Mouse (Mus musculus): ENCODE data around the gene Nt5c2. TPM values are rescaled to one million over a fixed set of nuclear protein-coding genes. Genes with fewer than 3 reads are reported as not detected.

The Nt5c2 gene
- polyA plus RNA-seq, 1 experiment from 2014 or later, result 23.0 TPM

- ATAC-seq, result no peak
- 83% methylated on average over 4 of the region's 4 CpGs for WGBS
Measured at GRCm38 (mm10) chr19:47022709-47023108, 7.8 kb upstream of the Nt5c2 start.

GRCm38 (mm10) chr19:47019326-47019725 is 4.4 kb upstream of the Nt5c2 start:
- H3K4me3 ChIP-seq (ENCODE audit: low read depth, low read length), result no peak overlapping the region
- no peak overlapping the region for H3K9ac ChIP-seq (ENCODE audit: low read depth, low read length)
- no peak for ATAC-seq
- no peak overlapping the region for H3K4me2 ChIP-seq (replicated peaks; ENCODE audit: low read depth)
- no peaks in the 10 kb centered on the region for H3K36me3 ChIP-seq (ENCODE audit: control insufficient read depth, insufficient read depth)
- no peaks in the 10 kb centered on the region; the same call in 1 of the 2 replicates for H3K4me1 ChIP-seq (replicated peaks; ENCODE audit: control insufficient read depth, insufficient read depth, low read length)
- H3K9me3 ChIP-seq (ENCODE audit: control insufficient read depth), result no peaks in the 10 kb centered on the region
- WGBS, result 31% methylated on average over 6 of the region's 6 CpGs
- peaks cover 30% of the 10 kb centered on the region for H3K27me3 ChIP-seq (replicated peaks; ENCODE audit: control insufficient read depth, insufficient read depth, low read length)
- no peak for TF ChIP-seq CTCF (IDR thresholded peaks at IDR 0.05; ENCODE audit: low read depth)
- H3K27ac ChIP-seq (ENCODE audit: low read depth, low read length), result no peak overlapping the region

More at GRCm38 (mm10) chr19:47022709-47023108, 7.8 kb upstream of the Nt5c2 start:
- H3K4me3 ChIP-seq (ENCODE audit: low read depth, low read length), result no peak overlapping the region
- no peaks in the 10 kb centered on the region for H3K9me3 ChIP-seq (ENCODE audit: control insufficient read depth)
- no peaks in the 10 kb centered on the region for H3K36me3 ChIP-seq (ENCODE audit: control insufficient read depth, insufficient read depth)
- no peak overlapping the region for H3K9ac ChIP-seq (ENCODE audit: low read depth, low read length)
- H3K27me3 ChIP-seq (replicated peaks; ENCODE audit: control insufficient read depth, insufficient read depth, low read length), result peaks cover 2% of the 10 kb centered on the region; the same call in 1 of the 2 replicates
- no peak for TF ChIP-seq CTCF (IDR thresholded peaks at IDR 0.05; ENCODE audit: low read depth)
- no peak overlapping the region for H3K27ac ChIP-seq (ENCODE audit: low read depth, low read length)
- no peaks in the 10 kb centered on the region for H3K4me1 ChIP-seq (replicated peaks; ENCODE audit: control insufficient read depth, insufficient read depth, low read length)
- H3K4me2 ChIP-seq (replicated peaks; ENCODE audit: low read depth), result no peak overlapping the region

GRCm38 (mm10) chr19:47018330-47018729 is 3.4 kb upstream of the Nt5c2 start:
- Histone ChIP-seq H3K9ac (ENCODE audit: low read depth, low read length) (no peak overlapping the region), H3K27me3 (replicated peaks; ENCODE audit: control insufficient read depth, insufficient read depth, low read length) (peaks cover 40% of the 10 kb centered on the region), H3K27ac (ENCODE audit: low read depth, low read length) (no peak overlapping the region), H3K4me1 (replicated peaks; ENCODE audit: control insufficient read depth, insufficient read depth, low read length) (no peaks in the 10 kb centered on the region; the same call in 1 of the 2 replicates), H3K36me3 (ENCODE audit: control insufficient read depth, insufficient read depth) (no peaks in the 10 kb centered on the region), H3K4me2 (replicated peaks; ENCODE audit: low read depth) (no peak overlapping the region), H3K4me3 (ENCODE audit: low read depth, low read length) (no peak overlapping the region), H3K9me3 (ENCODE audit: control insufficient read depth) (no peaks in the 10 kb centered on the region)
- 48% methylated on average over 2 of the region's 2 CpGs for WGBS
- no peak for ATAC-seq
- no peak for TF ChIP-seq CTCF (IDR thresholded peaks at IDR 0.05; ENCODE audit: low read depth)

DNA sequence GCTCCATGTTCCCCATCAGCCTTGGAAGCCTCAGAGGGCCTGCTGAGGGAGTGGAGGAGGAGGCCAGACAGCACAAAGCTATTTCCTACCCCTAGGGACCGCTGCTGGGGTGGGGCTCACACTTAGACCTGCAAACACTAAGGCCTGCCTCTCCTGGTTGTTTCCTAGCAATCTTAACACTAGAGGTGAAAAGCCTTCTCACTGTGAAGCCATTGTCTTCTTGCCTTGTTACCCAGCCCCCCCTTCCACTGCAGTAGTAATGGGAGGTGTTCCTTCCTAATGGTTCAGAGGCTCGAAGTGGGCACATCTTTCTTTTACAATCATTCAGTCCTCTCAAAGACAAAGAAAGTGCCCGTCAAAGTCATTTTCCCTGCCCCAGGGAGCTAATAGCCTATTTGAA is 2.9 kb upstream of the Nt5c2 start:
- no peak for TF ChIP-seq CTCF (IDR thresholded peaks at IDR 0.05; ENCODE audit: low read depth)
- no peaks in the 10 kb centered on the region; the same call in 1 of the 2 replicates for H3K4me1 ChIP-seq (replicated peaks; ENCODE audit: control insufficient read depth, insufficient read depth, low read length)
- H3K4me2 ChIP-seq (replicated peaks; ENCODE audit: low read depth), result no peak overlapping the region
- no peak overlapping the region for H3K9ac ChIP-seq (ENCODE audit: low read depth, low read length)
- H3K9me3 ChIP-seq (ENCODE audit: control insufficient read depth), result no peaks in the 10 kb centered on the region
- no peak for ATAC-seq
- H3K36me3 ChIP-seq (ENCODE audit: control insufficient read depth, insufficient read depth), result no peaks in the 10 kb centered on the region
- H3K27me3 ChIP-seq (replicated peaks; ENCODE audit: control insufficient read depth, insufficient read depth, low read length), result peaks cover 45% of the 10 kb centered on the region
- WGBS, result 8% methylated on average over 3 of the region's 3 CpGs
- H3K4me3 ChIP-seq (ENCODE audit: low read depth, low read length), result no peak overlapping the region
- H3K27ac ChIP-seq (ENCODE audit: low read depth, low read length), result no peak overlapping the region

DNA sequence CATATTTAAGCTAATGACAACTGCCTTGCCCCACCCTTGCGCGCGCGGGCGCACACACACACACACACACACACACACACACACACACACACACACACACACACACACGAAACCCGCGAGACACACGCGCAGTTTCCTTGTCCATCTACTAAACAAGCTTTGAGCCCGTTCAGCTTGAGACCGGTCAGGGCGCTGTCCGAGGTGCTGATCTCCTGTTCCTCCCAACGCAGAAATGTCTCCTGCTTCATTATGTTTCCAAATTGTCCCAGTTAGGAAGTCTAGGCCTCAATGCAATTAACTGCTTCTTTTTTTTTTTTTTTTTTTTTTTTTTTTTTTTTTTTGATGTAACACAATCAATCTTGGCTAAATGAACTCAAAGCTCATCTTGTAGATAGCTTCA is 1.5 kb upstream of the Nt5c2 start:
- Histone ChIP-seq H3K4me1 (replicated peaks; ENCODE audit: control insufficient read depth, insufficient read depth, low read length) (no peaks in the 10 kb centered on the region; the same call in 1 of the 2 replicates), H3K9ac (ENCODE audit: low read depth, low read length) (no peak overlapping the region), H3K4me3 (ENCODE audit: low read depth, low read length) (no peak overlapping the region), H3K4me2 (replicated peaks; ENCODE audit: low read depth) (no peak overlapping the region), H3K27ac (ENCODE audit: low read depth, low read length) (no peak overlapping the region), H3K36me3 (ENCODE audit: control insufficient read depth, insufficient read depth) (no peaks in the 10 kb centered on the region), H3K9me3 (ENCODE audit: control insufficient read depth) (no peaks in the 10 kb centered on the region), H3K27me3 (replicated peaks; ENCODE audit: control insufficient read depth, insufficient read depth, low read length) (peaks cover 53% of the 10 kb centered on the region)
- ATAC-seq, result no peak
- WGBS, result under 1% methylated on average over 15 of the region's 15 CpGs
- TF ChIP-seq CTCF (IDR thresholded peaks at IDR 0.05; ENCODE audit: low read depth), result no peak

DNA sequence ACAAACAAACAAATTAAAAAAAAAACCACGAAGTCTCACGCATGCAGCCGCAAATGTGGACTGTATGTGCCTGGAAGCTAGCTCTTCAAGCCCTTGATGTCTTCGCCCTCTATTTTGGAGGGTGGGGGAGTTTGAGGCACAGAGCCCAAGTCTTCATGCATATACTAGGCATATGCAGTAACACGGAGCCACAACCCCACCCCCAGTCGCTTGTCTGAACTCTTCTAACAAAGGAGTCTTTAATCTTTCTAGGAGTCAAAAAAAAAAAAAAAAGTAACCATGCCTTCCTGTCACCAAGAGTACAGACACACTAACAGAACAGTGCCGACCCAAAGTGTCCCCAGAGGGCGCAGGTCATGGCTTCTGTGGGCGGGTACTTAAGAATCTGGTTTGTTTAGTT is 1.0 kb upstream of the Nt5c2 start:
- Histone ChIP-seq H3K27ac (ENCODE audit: low read depth, low read length) (no peak overlapping the region), H3K4me3 (ENCODE audit: low read depth, low read length) (peak overlapping the region; percentile 43; the same call in 1 of the 2 replicates), H3K9ac (ENCODE audit: low read depth, low read length) (no peak overlapping the region), H3K4me2 (replicated peaks; ENCODE audit: low read depth) (no peak overlapping the region), H3K9me3 (ENCODE audit: control insufficient read depth) (no peaks in the 10 kb centered on the region), H3K36me3 (ENCODE audit: control insufficient read depth, insufficient read depth) (no peaks in the 10 kb centered on the region), H3K4me1 (replicated peaks; ENCODE audit: control insufficient read depth, insufficient read depth, low read length) (no peaks in the 10 kb centered on the region; the same call in 1 of the 2 replicates), H3K27me3 (replicated peaks; ENCODE audit: control insufficient read depth, insufficient read depth, low read length) (peaks cover 53% of the 10 kb centered on the region)
- TF ChIP-seq CTCF (IDR thresholded peaks at IDR 0.05; ENCODE audit: low read depth), result no peak
- 6% methylated on average over 9 of the region's 9 CpGs for WGBS
- no peak for ATAC-seq

GRCm38 (mm10) chr19:47015396-47015795 is 443 bp upstream of the Nt5c2 start:
- H3K36me3 ChIP-seq (ENCODE audit: control insufficient read depth, insufficient read depth), result no peaks in the 10 kb centered on the region
- H3K9me3 ChIP-seq (ENCODE audit: control insufficient read depth), result no peaks in the 10 kb centered on the region
- H3K27me3 ChIP-seq (replicated peaks; ENCODE audit: control insufficient read depth, insufficient read depth, low read length), result peaks cover 53% of the 10 kb centered on the region
- peak overlapping the region; percentile 64 for H3K4me2 ChIP-seq (replicated peaks; ENCODE audit: low read depth)
- 1% methylated on average over 37 of the region's 37 CpGs for WGBS
- TF ChIP-seq CTCF (IDR thresholded peaks at IDR 0.05; ENCODE audit: low read depth), result no peak
- no peaks in the 10 kb centered on the region; the same call in 1 of the 2 replicates for H3K4me1 ChIP-seq (replicated peaks; ENCODE audit: control insufficient read depth, insufficient read depth, low read length)
- H3K27ac ChIP-seq (ENCODE audit: low read depth, low read length), result no peak overlapping the region
- H3K9ac ChIP-seq (ENCODE audit: low read depth, low read length), result no peak overlapping the region
- H3K4me3 ChIP-seq (ENCODE audit: low read depth, low read length), result peak overlapping the region; percentile 43
- ATAC-seq, result no peak

Measured in intestine, postnatal 0 days (tissue).